Mouse (Mus musculus): ENCODE measurements around the gene Ptprt. TPM values are rescaled to one million over a fixed set of nuclear protein-coding genes. Genes with fewer than 3 reads are reported as not detected.

Gene Ptprt
- total and polyA plus RNA-seq, 3 experiments, result not detected

GRCm38 (mm10) chr2:161656632-161657031 lies 1004.3 kb downstream of the Ptprt start:
- Histone ChIP-seq H3K4me3 (ENCODE audit: control insufficient read depth in 1 of 2, insufficient read depth in 1 of 2, low read depth in 2 of 2, low read length in 2 of 2) (no peak overlapping the region), H3K36me3 (ENCODE audit: control insufficient read depth in 1 of 2, insufficient read depth in 2 of 2, low read length in 2 of 2) (no peaks in the 10 kb centered on the region), H3K9me3 (replicated peaks; ENCODE audit: insufficient read depth, low read length) (no peaks in the 10 kb centered on the region), H3K9ac (ENCODE audit: control insufficient read depth, low read depth, low read length, poor library complexity, severe bottlenecking) (no peak overlapping the region), H3K27ac (ENCODE audit: control insufficient read depth, low read depth, low read length) (no peak overlapping the region), H3K27me3 (ENCODE audit: control insufficient read depth in 1 of 2, insufficient read depth in 2 of 2, low read length in 2 of 2) (no peaks in the 10 kb centered on the region), H3K79me2 (ENCODE audit: control insufficient read depth, insufficient read depth, low read length, poor library complexity) (no peaks in the 10 kb centered on the region), H3K4me1 (ENCODE audit: control insufficient read depth in 1 of 2, insufficient read depth in 2 of 2, low read length in 2 of 2) (no peaks in the 10 kb centered on the region)
- TF ChIP-seq CHD2 (IDR thresholded peaks at IDR 0.05; ENCODE audit: low read length), result no peak
- no peak for TF ChIP-seq BHLHE40 (IDR thresholded peaks at IDR 0.05; ENCODE audit: borderline replicate concordance, low read depth, low read length)
- no peak for TF ChIP-seq TBP (IDR thresholded peaks at IDR 0.05; ENCODE audit: low read depth, low read length)
- TF ChIP-seq UBTF (IDR thresholded peaks at IDR 0.05; ENCODE audit: borderline replicate concordance, insufficient read depth, low read depth, low read length), result no peak
- TF ChIP-seq MEF2A (IDR thresholded peaks at IDR 0.05; ENCODE audit: extremely low read depth, insufficient replicate concordance, low read depth, low read length, poor library complexity, severe bottlenecking), result no peak
- no peak for TF ChIP-seq NELFE (IDR thresholded peaks at IDR 0.05; ENCODE audit: low read depth, low read length)
- TF ChIP-seq ZNF384 (IDR thresholded peaks at IDR 0.05; ENCODE audit: low read depth, low read length), result no peak
- TF ChIP-seq POLR2A (IDR thresholded peaks at IDR 0.05; ENCODE audit: control insufficient read depth in 1 of 2, insufficient read depth in 1 of 2, low read depth in 1 of 2, low read length in 2 of 2, poor library complexity in 1 of 2), result no peak
- DNase-seq (ENCODE audit: low read depth, low spot score), result no peak

GRCm38 (mm10) chr2:161640805-161641204 lies 1020.1 kb downstream of the Ptprt start:
- Histone ChIP-seq H3K79me2 (ENCODE audit: control insufficient read depth, insufficient read depth, low read length, poor library complexity) (no peaks in the 10 kb centered on the region), H3K4me3 (ENCODE audit: control insufficient read depth in 1 of 2, insufficient read depth in 1 of 2, low read depth in 2 of 2, low read length in 2 of 2) (no peak overlapping the region), H3K36me3 (ENCODE audit: control insufficient read depth in 1 of 2, insufficient read depth in 2 of 2, low read length in 2 of 2) (no peaks in the 10 kb centered on the region), H3K27me3 (ENCODE audit: control insufficient read depth in 1 of 2, insufficient read depth in 2 of 2, low read length in 2 of 2) (no peaks in the 10 kb centered on the region), H3K27ac (ENCODE audit: control insufficient read depth, low read depth, low read length) (no peak overlapping the region), H3K9me3 (replicated peaks; ENCODE audit: insufficient read depth, low read length) (no peaks in the 10 kb centered on the region), H3K4me1 (ENCODE audit: control insufficient read depth in 1 of 2, insufficient read depth in 2 of 2, low read length in 2 of 2) (no peaks in the 10 kb centered on the region), H3K9ac (ENCODE audit: control insufficient read depth, low read depth, low read length, poor library complexity, severe bottlenecking) (no peak overlapping the region)
- TF ChIP-seq POLR2A (IDR thresholded peaks at IDR 0.05; ENCODE audit: control insufficient read depth in 1 of 2, insufficient read depth in 1 of 2, low read depth in 1 of 2, low read length in 2 of 2, poor library complexity in 1 of 2), result no peak
- no peak for TF ChIP-seq USF1 (IDR thresholded peaks at IDR 0.05; ENCODE audit: low read depth, low read length)
- no peak for TF ChIP-seq GABPA (IDR thresholded peaks at IDR 0.05; ENCODE audit: low read depth, low read length)
- no peak for TF ChIP-seq NELFE (IDR thresholded peaks at IDR 0.05; ENCODE audit: low read depth, low read length)
- TF ChIP-seq MYB (IDR thresholded peaks at IDR 0.05; ENCODE audit: low read depth, low read length), result no peak
- TF ChIP-seq USF2 (IDR thresholded peaks at IDR 0.05; ENCODE audit: borderline replicate concordance in 1 of 2, insufficient read depth in 1 of 2, low read depth in 1 of 2, low read length in 2 of 2), result no peak
- no peak for TF ChIP-seq CHD2 (IDR thresholded peaks at IDR 0.05; ENCODE audit: low read length)
- no peak for TF ChIP-seq RAD21 (IDR thresholded peaks at IDR 0.05; ENCODE audit: low read depth, low read length)
- no peak for TF ChIP-seq HCFC1 (IDR thresholded peaks at IDR 0.05; ENCODE audit: low read depth, low read length)
- TF ChIP-seq MXI1 (IDR thresholded peaks at IDR 0.05; ENCODE audit: low read depth, low read length), result no peak
- TF ChIP-seq BHLHE40 (IDR thresholded peaks at IDR 0.05; ENCODE audit: borderline replicate concordance, low read depth, low read length), result no peak
- DNase-seq (ENCODE audit: low read depth, low spot score), result no peak
